Mouse (Mus musculus): ENCODE measurements at regions not wholly inside any gene's neighbourhood (a gene's known extent, or its start where the extent isn't known, plus 50 kb on each side); places are given as distances from the start of the nearest gene placed in this dataset.
"Not testable (repeated sequence)": the region's sequence is repeated elsewhere in the genome, so short reads cannot be mapped to it uniquely, and the experiment has no call there.

GRCm38 (mm10) chr10:96706656-96707055 lies 89.8 kb downstream of the Btg1 start:
- Histone ChIP-seq H3K4me1 (replicated peaks) (no peaks in the 10 kb centered on the region), H3K9ac (no peak overlapping the region), H3K36me3 (replicated peaks) (no peaks in the 10 kb centered on the region), H3K27ac (replicated peaks) (no peak overlapping the region), H3K4me2 (no peak overlapping the region), H3K27me3 (no peaks in the 10 kb centered on the region), H3K4me3 (replicated peaks) (no peak overlapping the region), H3K9me3 (replicated peaks) (no peaks in the 10 kb centered on the region)
- ATAC-seq (ENCODE audit: insufficient read depth): no peak
- 56% methylated on average over 4 of the region's 4 CpGs for WGBS (ENCODE audit: insufficient replicate concordance)

DNA sequence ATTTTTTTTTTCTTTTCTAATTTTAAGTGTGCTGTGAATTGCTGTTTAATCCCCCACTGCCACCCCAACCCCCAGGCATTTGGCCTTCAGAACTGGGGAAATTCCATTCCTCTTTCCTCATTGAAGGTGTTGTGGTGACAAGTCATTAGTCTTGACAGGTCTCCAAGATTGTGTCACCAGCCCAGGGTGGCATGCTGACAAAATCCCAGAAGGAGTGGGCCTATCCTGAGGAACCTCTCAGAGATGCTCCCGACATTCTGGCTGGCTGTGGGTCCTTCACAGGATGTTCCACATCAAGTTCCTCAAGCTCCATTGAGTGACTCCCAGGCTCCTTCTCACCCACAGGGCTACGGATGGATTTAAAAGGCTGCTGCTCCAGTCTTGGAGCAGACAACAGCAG lies 91.7 kb downstream of the Btg1 start:
- WGBS (ENCODE audit: insufficient replicate concordance): 43% methylated on average over 2 of the region's 2 CpGs
- ATAC-seq (ENCODE audit: insufficient read depth): no peak

GRCm38 (mm10) chr10:96709698-96710356 lies 93.0 kb downstream of the Btg1 start:
- Histone ChIP-seq H3K4me1 (replicated peaks) (no peaks in the 10 kb centered on the region), H3K4me3 (replicated peaks) (no peak overlapping the region), H3K4me2 (no peak overlapping the region), H3K27ac (replicated peaks) (no peak overlapping the region), H3K9me3 (replicated peaks) (no peaks in the 10 kb centered on the region), H3K9ac (no peak overlapping the region), H3K36me3 (replicated peaks) (no peaks in the 10 kb centered on the region), H3K27me3 (no peaks in the 10 kb centered on the region)
- ATAC-seq (ENCODE audit: insufficient read depth): no peak
- 75% methylated on average over 13 of the region's 13 CpGs for WGBS (ENCODE audit: insufficient replicate concordance)

More for the DNA sequence above, 91.7 kb downstream of the Btg1 start:
- H3K4me1 ChIP-seq (replicated peaks): no peaks in the 10 kb centered on the region
- H3K27me3 ChIP-seq: no peaks in the 10 kb centered on the region
- H3K4me2 ChIP-seq: no peak overlapping the region
- no peak overlapping the region for H3K4me3 ChIP-seq (replicated peaks)
- H3K27ac ChIP-seq (replicated peaks): no peak overlapping the region
- no peak overlapping the region for H3K9ac ChIP-seq
- H3K9me3 ChIP-seq (replicated peaks): no peaks in the 10 kb centered on the region
- H3K36me3 ChIP-seq (replicated peaks): no peaks in the 10 kb centered on the region

- no peak overlapping the region for H3K9ac ChIP-seq
- no peaks in the 10 kb centered on the region for H3K4me1 ChIP-seq (replicated peaks)
- WGBS (ENCODE audit: insufficient replicate concordance): 49% methylated on average over 2 of the region's 2 CpGs
- ATAC-seq (ENCODE audit: insufficient read depth): no peak
- H3K27ac ChIP-seq (replicated peaks): no peak overlapping the region
- H3K4me3 ChIP-seq (replicated peaks): no peak overlapping the region
- no peaks in the 10 kb centered on the region for H3K9me3 ChIP-seq (replicated peaks)
- no peaks in the 10 kb centered on the region for H3K27me3 ChIP-seq
- H3K4me2 ChIP-seq: no peak overlapping the region
- H3K36me3 ChIP-seq (replicated peaks): no peaks in the 10 kb centered on the region
These were observed 95.2 kb downstream of the Btg1 start for GRCm38 (mm10) chr10:96711993-96712392.

- H3K4me3 ChIP-seq (replicated peaks): no peak overlapping the region
- no peak for ATAC-seq (ENCODE audit: insufficient read depth)
- WGBS (ENCODE audit: insufficient replicate concordance): 47% methylated on average over 2 of the region's 2 CpGs
- H3K9me3 ChIP-seq (replicated peaks): no peaks in the 10 kb centered on the region
- H3K4me2 ChIP-seq: no peak overlapping the region
- no peaks in the 10 kb centered on the region for H3K27me3 ChIP-seq
- H3K4me1 ChIP-seq (replicated peaks): no peaks in the 10 kb centered on the region
- H3K27ac ChIP-seq (replicated peaks): no peak overlapping the region
- no peak overlapping the region for H3K9ac ChIP-seq
- no peaks in the 10 kb centered on the region for H3K36me3 ChIP-seq (replicated peaks)
These were observed 97.9 kb downstream of the Btg1 start for GRCm38 (mm10) chr10:96714702-96715101.

DNA sequence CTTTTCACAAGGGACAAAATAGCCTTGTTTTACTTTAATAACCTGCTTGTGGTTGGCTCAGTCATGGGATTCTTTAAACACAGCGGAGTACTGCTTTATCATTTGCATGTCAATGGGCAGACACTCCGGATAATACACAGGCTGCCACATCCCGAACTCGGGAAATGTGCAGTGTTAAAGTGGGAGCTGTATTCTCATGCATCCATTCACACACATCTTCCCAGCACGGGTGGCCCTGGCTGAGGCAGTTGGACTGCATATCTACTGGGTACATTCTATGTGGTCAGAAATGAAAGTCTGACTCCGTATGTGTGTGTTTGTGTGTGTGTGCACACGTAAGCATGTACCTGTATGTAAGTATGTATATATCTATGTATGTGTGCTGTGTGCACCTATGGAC lies 100.5 kb downstream of the Btg1 start:
- no peaks in the 10 kb centered on the region for H3K27me3 ChIP-seq
- H3K9ac ChIP-seq: no peak overlapping the region
- no peak for ATAC-seq (ENCODE audit: insufficient read depth)
- H3K4me2 ChIP-seq: no peak overlapping the region
- H3K36me3 ChIP-seq (replicated peaks): no peaks in the 10 kb centered on the region
- H3K9me3 ChIP-seq (replicated peaks): no peaks in the 10 kb centered on the region
- no peak overlapping the region for H3K4me3 ChIP-seq (replicated peaks)
- no peak overlapping the region for H3K27ac ChIP-seq (replicated peaks)
- H3K4me1 ChIP-seq (replicated peaks): peaks cover 10% of the 10 kb centered on the region
- WGBS (ENCODE audit: insufficient replicate concordance): 69% methylated on average over 7 of the region's 7 CpGs

GRCm38 (mm10) chr10:96718706-96719105 lies 101.9 kb downstream of the Btg1 start:
- H3K27me3 ChIP-seq; H3K27ac ChIP-seq (replicated peaks); H3K36me3 ChIP-seq (replicated peaks); H3K9me3 ChIP-seq (replicated peaks); H3K4me2 ChIP-seq; H3K9ac ChIP-seq; ATAC-seq (ENCODE audit: insufficient read depth); H3K4me3 ChIP-seq (replicated peaks): not testable (repeated sequence)
- 72% methylated on average over 7 of the region's 7 CpGs for WGBS (ENCODE audit: insufficient replicate concordance)
- H3K4me1 ChIP-seq (replicated peaks): peaks cover 17% of the 10 kb centered on the region

- H3K4me3 ChIP-seq (replicated peaks): no peak overlapping the region
- H3K27me3 ChIP-seq: no peaks in the 10 kb centered on the region
- H3K9me3 ChIP-seq (replicated peaks): no peaks in the 10 kb centered on the region
- peaks cover 24% of the 10 kb centered on the region for H3K4me1 ChIP-seq (replicated peaks)
- no peaks in the 10 kb centered on the region for H3K36me3 ChIP-seq (replicated peaks)
- no peak overlapping the region for H3K4me2 ChIP-seq
- no peak for ATAC-seq (ENCODE audit: insufficient read depth)
- H3K27ac ChIP-seq (replicated peaks): no peak overlapping the region
- 66% methylated on average over 7 of the region's 7 CpGs for WGBS (ENCODE audit: insufficient replicate concordance)
- no peak overlapping the region for H3K9ac ChIP-seq
These were observed 103.5 kb downstream of the Btg1 start for GRCm38 (mm10) chr10:96720281-96720711.

GRCm38 (mm10) chr10:96720956-96721688 lies 104.3 kb downstream of the Btg1 start:
- H3K4me3 ChIP-seq (replicated peaks): no peak overlapping the region
- H3K4me2 ChIP-seq: no peak overlapping the region
- no peaks in the 10 kb centered on the region for H3K27me3 ChIP-seq
- H3K9me3 ChIP-seq (replicated peaks): no peaks in the 10 kb centered on the region
- 48% methylated on average over 9 of the region's 9 CpGs for WGBS (ENCODE audit: insufficient replicate concordance)
- H3K36me3 ChIP-seq (replicated peaks): no peaks in the 10 kb centered on the region
- H3K9ac ChIP-seq: no peak overlapping the region
- H3K4me1 ChIP-seq (replicated peaks): peaks cover 24% of the 10 kb centered on the region
- no peak for ATAC-seq (ENCODE audit: insufficient read depth)
- H3K27ac ChIP-seq (replicated peaks): no peak overlapping the region

- Histone ChIP-seq H3K36me3 (replicated peaks) (no peaks in the 10 kb centered on the region), H3K4me3 (replicated peaks) (no peak overlapping the region), H3K4me1 (replicated peaks) (peaks cover 24% of the 10 kb centered on the region), H3K27me3 (no peaks in the 10 kb centered on the region), H3K4me2 (no peak overlapping the region), H3K27ac (replicated peaks) (no peak overlapping the region), H3K9ac (no peak overlapping the region), H3K9me3 (replicated peaks) (no peaks in the 10 kb centered on the region)
- WGBS (ENCODE audit: insufficient replicate concordance): 15% methylated on average over 9 of the region's 9 CpGs
- ATAC-seq (ENCODE audit: insufficient read depth): peak; percentile 84
These were observed 105.7 kb downstream of the Btg1 start for GRCm38 (mm10) chr10:96722491-96722890.

- Histone ChIP-seq H3K9me3 (replicated peaks) (no peaks in the 10 kb centered on the region), H3K4me2 (no peak overlapping the region), H3K27ac (replicated peaks) (no peak overlapping the region), H3K36me3 (replicated peaks) (no peaks in the 10 kb centered on the region), H3K9ac (no peak overlapping the region), H3K4me3 (replicated peaks) (no peak overlapping the region), H3K4me1 (replicated peaks) (peaks cover 24% of the 10 kb centered on the region), H3K27me3 (no peaks in the 10 kb centered on the region)
- no peak for ATAC-seq (ENCODE audit: insufficient read depth)
- 69% methylated on average over 6 of the region's 6 CpGs for WGBS (ENCODE audit: insufficient replicate concordance)
These were observed 106.3 kb downstream of the Btg1 start for GRCm38 (mm10) chr10:96723071-96723470.
